Mouse (Mus musculus) embryo, embryonic 10.5 days (tissue): ENCODE data around the gene Clrn2.

Source experiments
- DNase-seq: peaks from one replicate; pipeline ENCODE4 v3.0.0-alpha.2; 2015; ENCODE audit warnings: low spot score

Gene Clrn2

DNA sequence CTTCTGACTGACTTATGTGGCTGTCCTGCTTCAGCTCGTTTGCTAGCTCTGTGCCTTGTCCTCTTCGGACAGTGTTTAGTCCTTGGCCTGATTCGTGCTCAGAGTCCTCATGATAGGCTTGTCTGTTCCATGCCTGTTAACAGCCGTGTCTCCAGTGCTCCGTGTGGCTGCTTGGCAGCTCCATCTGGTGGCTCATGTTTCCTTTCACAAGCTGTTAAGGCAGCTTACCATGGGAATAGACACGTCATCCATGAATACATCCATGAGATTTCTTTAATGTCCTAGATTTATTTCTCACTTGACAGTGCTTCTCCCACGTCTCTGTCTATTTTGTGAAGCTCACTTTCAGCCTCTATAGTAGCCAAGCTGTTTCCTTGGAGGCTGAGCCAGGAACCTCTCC, 56.5 kb downstream of the Clrn2 start:
- DNase-seq = no peak

DNA sequence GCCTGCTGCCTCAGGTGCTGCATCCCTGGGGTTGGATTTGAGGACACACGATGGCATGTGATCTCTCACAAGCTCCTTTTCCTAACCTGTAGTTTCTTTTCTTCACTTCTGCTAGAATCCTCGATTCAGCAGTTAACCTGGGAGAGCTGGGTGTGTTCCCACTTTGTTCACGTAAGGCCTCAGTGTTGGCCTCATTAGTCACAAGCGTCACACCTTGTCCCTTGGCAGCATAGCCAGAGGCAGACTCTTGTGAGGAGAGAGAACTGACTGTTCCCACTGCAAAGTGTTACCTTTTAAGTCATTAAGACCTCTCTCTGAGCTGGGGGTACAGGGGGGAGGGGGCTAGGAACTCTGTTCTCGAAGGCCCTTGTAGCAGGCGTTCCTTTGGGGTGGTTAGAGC, 59.4 kb downstream of the Clrn2 start:
- no peak for DNase-seq

GRCm38 (mm10) chr5:45513511-45513910, 60.0 kb downstream of the Clrn2 start:
- no peak for DNase-seq
